Mouse (Mus musculus): ENCODE measurements at regions not wholly inside any gene's neighbourhood (a gene's known extent, or its start where the extent isn't known, plus 50 kb on each side); places are given as distances from the start of the nearest gene placed in this dataset.

DNA sequence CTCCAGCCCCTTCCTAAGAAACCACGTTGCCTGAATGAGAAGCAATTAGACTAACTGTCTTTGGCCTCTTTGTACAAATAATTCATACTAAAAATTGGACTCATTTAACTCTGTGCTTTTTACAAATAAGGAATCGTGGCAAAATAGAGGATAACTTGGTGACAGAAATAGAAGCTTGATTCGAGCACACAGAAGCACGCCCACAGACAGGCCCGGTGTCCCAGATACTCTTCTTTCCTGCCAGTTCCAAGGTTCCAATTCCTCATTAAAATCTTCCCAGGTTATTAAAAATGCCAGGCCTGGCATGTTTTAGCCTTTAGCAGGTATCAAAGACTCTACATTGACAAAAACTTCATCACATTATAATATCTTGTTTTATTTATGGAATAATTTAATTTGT lies 96.2 kb upstream of the Rxylt1 start:
- DNase-seq: no peak

DNA sequence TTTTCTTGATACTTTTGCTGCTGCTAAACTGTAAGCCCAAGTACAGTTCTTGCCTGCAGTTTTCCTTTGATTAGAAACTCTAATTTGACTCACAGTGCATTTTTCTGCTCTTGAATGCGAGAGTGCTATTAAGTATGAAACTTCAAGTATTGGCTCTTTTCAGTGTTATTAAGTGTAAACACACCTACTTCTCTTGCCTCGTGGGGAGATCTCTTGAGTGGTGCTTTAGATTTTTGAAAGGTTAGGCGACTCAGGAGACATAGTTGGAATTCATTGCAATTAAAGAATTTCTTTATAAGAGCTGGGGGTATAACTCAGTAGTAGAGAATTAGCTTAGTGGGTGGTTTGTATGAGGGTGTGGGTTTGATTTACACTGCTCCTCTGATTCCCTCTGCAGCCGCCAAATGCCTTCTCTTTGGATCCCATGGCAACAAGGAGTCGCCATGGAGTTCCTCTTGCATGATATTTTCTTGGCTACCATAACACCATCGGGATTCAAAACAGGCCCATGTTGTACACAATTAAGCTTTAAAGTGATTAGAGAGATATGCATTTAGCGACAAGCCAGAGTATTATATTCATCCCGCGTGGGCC lies 88.1 kb upstream of the Rxylt1 start:
- DNase-seq: no peak

DNA sequence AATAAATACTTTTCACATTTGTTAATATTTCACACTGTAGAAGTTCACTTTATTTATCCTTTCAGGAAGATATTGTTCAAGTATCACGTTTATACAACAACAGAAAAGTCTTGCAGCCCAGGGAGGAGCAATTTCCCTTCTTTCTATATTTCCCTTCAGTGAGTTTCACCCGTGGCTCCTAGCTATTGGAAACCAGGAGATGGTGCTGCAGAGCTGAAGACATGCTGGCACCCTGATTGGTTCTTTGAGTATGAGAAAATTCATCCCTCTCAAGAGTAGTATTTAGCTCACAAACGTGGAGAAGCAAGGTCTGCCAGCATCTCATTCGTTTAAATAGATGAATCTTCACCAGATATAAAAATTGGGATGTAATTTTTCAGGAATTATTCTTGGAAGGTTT lies 85.9 kb upstream of the Rxylt1 start:
- peak; percentile 39 for DNase-seq

DNA sequence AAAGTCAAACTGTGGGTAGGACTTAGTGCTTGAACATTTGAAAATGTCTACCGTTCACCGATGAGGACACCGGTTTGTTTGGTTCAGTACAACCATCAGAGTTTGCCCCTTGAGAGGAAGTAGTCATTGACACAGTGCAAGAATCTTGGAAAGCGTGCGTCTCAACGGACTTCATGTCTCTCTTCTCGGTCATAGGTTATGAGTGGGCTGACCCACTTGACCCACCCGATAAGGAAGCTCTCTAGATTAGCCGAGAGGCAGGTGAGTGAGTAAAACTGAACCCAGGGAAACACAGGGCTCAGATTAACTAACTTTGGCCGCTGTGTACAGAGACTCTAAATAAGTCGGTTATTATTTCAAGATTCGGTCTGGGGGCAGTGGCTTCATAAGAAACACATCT lies 51.9 kb upstream of the Rxylt1 start:
- DNase-seq: no peak

DNA sequence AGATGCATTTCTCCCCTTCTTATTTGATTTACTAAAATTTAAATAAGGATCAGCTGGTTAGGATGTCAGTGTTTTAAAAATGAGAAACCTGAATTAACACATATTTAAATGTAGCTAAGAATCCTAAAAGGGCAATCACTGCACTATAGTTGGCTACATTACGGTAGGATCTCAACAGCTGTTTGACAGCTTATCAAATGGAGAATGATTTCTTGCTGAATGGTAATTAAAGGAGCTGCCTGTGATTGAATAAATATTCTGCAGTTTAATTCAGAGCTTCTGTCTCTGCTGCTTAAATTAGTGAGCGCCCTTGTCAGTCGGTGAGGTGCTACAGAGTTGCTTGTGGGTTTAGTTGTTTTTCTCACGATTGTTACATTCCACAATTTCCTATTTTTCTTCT lies 51.4 kb upstream of the Rxylt1 start:
- DNase-seq: no peak
